Mouse (Mus musculus) megakaryocyte-erythroid progenitor cell, adult 5 weeks (primary cell): Measurements from ENCODE around the gene Trnau1ap. TPM values are rescaled to one million over a fixed set of nuclear protein-coding genes. Genes with fewer than 3 reads are reported as not detected.

ENCODE experiments used
- polyA plus RNA-seq: library from polyadenylated mRNA; stranded (reverse); fragments of >175 nt; gene quantifications from 2 replicates; pipeline ENCODE4 v1.2.3, GENCODE M21; 2012

Trnau1ap gene
- 51.6 and 62.1 TPM in 2 replicates for polyA plus RNA-seq

DNA sequence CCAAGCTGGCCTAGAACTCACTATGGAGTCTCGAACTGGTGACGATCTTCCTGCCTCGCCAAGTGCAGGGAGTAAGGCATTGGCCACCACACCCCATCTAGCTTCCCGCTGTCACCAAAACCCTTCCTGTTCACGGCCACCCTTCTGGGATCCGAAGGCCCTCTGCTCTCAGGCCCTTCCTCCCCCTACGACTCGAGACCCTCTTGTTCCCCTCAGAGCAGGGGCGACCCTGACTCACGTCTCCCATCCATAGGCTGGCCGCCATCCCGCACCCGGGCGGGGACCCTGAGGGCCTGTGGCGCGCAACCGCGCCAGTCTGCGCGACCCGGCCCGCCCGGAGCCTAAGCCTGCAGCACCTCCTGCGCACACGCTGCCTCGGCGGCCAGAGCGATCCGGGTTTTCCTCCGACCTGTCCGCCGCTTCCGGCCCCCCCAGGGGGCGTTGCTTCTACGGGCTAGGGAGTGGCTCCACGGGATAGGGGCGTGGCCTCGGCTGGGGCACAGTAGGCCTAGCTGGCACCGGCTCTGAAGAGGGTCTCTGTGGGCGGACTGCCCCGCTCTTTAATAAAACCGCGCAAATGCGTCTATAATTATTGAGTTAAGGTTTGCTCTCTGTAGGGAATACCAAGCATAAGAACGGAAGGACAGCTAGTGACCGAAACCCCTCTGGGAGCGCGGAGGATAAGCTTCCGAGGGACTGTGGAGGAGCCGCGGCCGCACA lies at the start of gene Trnau1ap:
Trnau1ap (minus strand) TSS at position 424 of the 720 bp plus-strand sequence.

DNA sequence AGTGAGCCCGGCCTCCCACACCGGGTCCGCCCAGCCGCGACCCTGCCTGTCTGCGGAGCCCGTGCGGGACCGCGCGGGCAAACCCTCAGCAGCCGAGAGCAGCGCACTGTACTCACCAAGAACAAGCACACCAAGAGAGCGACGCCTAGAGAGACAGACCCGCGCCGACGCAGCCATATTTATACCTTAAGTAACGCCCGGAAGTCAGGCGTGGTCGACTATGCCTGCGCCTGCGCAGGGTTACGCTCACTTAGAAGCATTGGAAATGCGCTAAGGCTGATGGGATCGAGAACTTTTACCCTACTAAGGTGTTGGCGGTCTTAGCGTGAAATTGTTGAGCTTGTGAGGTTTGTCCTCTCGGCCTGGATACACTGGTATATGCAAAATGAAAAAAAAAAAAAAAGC lies 24.1 kb upstream of the Trnau1ap start, which contains the start of gene Rcc1:
Rcc1 (minus strand) TSS at position 125 of the 405 bp plus-strand sequence.

DNA sequence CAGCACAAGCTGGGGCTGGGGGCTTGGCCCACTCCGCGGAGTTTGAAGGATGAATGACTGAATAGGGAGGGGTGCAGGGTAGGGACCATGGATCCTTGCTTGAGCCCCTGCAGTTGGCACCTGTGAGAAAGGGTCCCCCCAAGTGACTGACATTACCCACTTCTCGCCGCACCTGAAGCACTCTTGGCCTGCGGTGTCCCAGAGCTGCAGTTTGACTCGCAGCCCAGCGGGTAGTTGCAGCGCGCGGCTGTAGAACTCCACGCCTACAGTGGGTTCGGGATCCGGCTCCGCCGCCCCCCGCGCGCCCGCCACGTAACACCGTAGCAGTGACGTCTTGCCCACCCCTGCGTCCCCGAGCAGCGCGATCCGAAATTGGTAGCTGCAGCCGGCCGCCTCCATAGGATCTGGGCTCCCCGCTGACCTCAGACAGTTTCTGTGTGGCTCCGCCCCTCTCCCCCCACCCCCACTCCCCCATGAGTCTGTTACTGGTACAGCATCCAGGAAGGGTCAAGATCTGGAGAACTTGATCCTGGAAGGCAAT lies 26.3 kb downstream of the Trnau1ap start, which contains the start of gene Rab42:
Rab42 (minus strand) TSS at position 447 of the 541 bp plus-strand sequence.

DNA sequence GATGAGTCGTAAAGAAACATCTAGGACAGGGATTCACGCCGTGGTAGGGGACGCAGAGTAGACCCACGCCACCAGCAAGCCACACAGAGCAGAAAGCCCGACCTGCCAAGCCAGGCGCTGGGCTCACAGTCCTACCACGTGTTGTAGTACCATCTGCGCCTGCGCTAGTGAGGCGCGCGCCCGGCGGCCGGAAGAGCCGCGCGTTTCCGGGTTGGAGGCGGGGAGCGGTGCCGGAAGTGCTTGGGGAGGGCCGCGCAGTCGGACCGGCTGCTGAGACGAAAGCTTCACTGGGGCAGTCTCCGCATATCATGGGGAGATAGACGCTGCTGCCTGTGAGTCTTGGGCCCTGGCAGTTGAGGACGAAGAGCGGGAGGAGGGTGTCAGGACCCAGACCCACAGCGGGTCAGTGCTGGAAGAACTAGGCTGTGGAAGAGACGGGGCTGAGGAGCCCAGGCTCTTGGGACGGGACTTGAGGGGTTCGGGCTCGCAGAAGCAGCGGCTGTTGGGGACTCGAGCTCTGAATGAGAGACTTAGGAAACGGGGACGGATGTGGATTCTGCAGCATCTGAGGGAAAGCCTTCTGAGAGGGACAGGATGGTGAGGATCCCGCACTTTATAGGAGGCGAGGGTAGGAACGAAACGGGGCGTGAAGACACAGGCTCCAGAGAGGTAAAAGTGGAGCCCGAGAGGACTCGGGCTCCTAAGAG lies 55.0 kb downstream of the Trnau1ap start, which contains the start of gene Taf12:
Taf12 (plus strand) TSS at position 220 of the 707 bp plus-strand sequence.

Other genes with a start within 250 kb of the Trnau1ap start
- not detected in 2 replicates for gene Oprd1, start 185.1 kb downstream of the Trnau1ap start, polyA plus RNA-seq
- gene Ythdf2, start 117.2 kb downstream of the Trnau1ap start, polyA plus RNA-seq = 53.1 and 53.9 TPM in 2 replicates
- 15.6 and 16.0 TPM in 2 replicates for gene Gmeb1, start 67.9 kb downstream of the Trnau1ap start, polyA plus RNA-seq
- 14.5 and 15.9 TPM in 2 replicates for gene Taf12, start 55.2 kb downstream of the Trnau1ap start, polyA plus RNA-seq
- gene Rab42, start 26.2 kb downstream of the Trnau1ap start, polyA plus RNA-seq = 0.21 and 0.25 TPM in 2 replicates
- 57.3 and 58.2 TPM in 2 replicates for gene Rcc1, start 24.1 kb upstream of the Trnau1ap start, polyA plus RNA-seq
- 11.8 and 14.4 TPM in 2 replicates for gene Phactr4, start 93.0 kb upstream of the Trnau1ap start, polyA plus RNA-seq
- 2.5 and 2.9 TPM in 2 replicates for gene Med18, start 134.4 kb upstream of the Trnau1ap start, polyA plus RNA-seq
- 13.7 and 17.3 TPM in 2 replicates for gene Sesn2, start 181.0 kb upstream of the Trnau1ap start, polyA plus RNA-seq
- gene Atpif1, start 204.1 kb upstream of the Trnau1ap start, polyA plus RNA-seq = 213 and 290 TPM in 2 replicates
- gene Dnajc8, start 206.0 kb upstream of the Trnau1ap start, polyA plus RNA-seq = 128 and 155 TPM in 2 replicates
- gene Ptafr, start 234.5 kb upstream of the Trnau1ap start, polyA plus RNA-seq = 0.54 and 0.65 TPM in 2 replicates